Mouse (Mus musculus): Measurements from ENCODE around the gene Zmynd19.
"Not testable (repeated sequence)": the region's sequence is repeated elsewhere in the genome, so short reads cannot be mapped to it uniquely, and the experiment has no call there.

The Zmynd19 gene

GRCm38 (mm10) chr2:24942092-24942491 lies 7.5 kb upstream of the Zmynd19 start:
- no peak for DNase-seq (ENCODE audit: low spot score in 2 of 2)

- DNase-seq (ENCODE audit: low spot score in 2 of 2) = not testable (repeated sequence)
These were observed 5.3 kb upstream of the Zmynd19 start for GRCm38 (mm10) chr2:24944304-24944703.

DNA sequence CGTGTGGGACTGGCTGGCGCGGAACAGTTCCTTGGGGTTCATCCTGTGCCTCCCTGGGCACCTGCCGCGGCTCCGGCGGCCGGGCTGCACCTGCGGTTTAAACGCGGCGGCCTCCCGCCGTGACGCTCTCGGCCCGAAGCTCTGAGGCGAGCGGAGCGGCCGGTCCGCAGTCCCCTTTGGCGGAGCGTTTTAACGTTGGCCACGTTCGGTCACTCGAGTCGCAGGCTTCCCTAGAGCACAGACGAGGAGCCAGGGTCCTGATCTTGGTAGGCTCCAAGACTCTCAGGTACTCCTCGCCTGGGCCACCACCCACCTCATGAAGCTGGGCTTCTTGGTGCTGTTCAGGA lies 570 bp downstream of the Zmynd19 start:
- DNase-seq (ENCODE audit: low spot score in 2 of 2) = no peak

- no peak for DNase-seq (ENCODE audit: low spot score in 2 of 2)
These were observed 3.0 kb downstream of the Zmynd19 start for GRCm38 (mm10) chr2:24952537-24953055.

- DNase-seq (ENCODE audit: low spot score in 2 of 2) = no peak
These were observed 11.3 kb downstream of the Zmynd19 start for GRCm38 (mm10) chr2:24960910-24961309.

- peak; percentile 68 to 88 for DNase-seq (ENCODE audit: low spot score in 2 of 2)
These were observed 12.9 kb downstream of the Zmynd19 start, which contains the start of gene Dph7 for GRCm38 (mm10) chr2:24962304-24963000. Gene Dph7, plus strand, starts transcription at chr2:24962400.

GRCm38 (mm10) chr2:24970386-24970785 lies 20.8 kb downstream of the Zmynd19 start:
- DNase-seq (ENCODE audit: low spot score in 2 of 2) = no peak

DNA sequence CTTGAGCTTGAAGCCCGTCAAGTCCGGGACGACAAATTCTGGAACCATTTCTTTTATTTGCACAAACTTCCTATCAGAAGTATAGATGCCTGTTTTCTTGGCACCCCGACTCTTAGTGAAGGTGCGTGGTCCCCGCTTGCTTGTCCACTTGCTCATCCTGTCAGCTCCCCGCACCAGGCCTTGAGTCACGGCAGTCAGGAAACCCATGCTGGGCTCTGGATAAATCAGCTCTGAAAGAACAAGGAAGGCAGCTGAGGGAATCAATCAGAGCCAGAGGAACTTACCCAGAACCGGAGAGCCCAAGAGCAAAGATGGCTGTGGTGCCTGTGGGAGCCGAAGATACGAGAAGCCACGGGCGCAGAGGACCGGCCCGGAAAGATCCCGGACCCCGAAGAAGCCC lies 24.9 kb downstream of the Zmynd19 start:
- not testable (repeated sequence) for DNase-seq (ENCODE audit: low spot score in 2 of 2)

DNA sequence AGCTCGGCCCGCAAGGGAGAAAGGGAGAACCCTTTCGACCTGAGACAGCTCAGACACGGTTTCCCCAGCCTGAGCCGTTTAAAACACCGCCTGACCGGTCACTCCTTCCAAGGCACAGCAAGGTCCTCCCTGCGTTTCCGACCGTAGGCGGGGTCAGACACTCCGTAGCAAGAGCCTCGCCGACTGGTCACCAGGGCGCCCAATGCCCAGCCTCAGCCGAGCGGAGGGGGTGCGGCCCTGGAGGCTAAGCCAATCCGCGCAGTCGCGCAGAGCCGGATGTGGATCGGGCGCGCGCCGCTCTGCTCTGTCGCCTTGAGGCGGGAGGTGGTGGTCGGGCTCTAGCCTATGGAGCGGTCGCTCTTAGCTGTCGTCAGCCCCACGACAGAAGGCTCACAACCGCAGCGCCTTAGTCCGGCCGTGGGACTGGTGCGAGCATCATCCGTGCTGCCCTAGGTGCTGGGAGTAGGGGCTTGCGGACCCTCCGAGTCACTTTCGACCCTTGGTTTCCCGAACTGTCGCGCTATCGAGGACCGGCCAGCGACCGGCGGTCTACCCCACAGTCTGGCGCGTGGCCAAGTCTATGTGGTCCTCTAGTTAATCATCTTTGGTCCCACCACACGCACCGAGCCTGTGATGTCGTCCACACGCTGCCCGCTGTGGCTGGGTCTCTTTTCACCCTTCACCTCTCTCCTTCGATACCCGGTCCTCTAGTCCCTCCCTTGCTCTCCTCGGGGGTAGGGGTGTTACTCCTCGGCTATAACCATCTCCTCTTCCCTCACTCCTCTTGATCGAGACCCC lies 25.5 kb downstream of the Zmynd19 start, which contains the start of gene Mrpl41:
Gene Mrpl41 (minus strand): TSS at position 193 of the 798 bp plus-strand sequence.
- peak; percentile 95 to 96 for DNase-seq (ENCODE audit: low spot score in 2 of 2)

DNA sequence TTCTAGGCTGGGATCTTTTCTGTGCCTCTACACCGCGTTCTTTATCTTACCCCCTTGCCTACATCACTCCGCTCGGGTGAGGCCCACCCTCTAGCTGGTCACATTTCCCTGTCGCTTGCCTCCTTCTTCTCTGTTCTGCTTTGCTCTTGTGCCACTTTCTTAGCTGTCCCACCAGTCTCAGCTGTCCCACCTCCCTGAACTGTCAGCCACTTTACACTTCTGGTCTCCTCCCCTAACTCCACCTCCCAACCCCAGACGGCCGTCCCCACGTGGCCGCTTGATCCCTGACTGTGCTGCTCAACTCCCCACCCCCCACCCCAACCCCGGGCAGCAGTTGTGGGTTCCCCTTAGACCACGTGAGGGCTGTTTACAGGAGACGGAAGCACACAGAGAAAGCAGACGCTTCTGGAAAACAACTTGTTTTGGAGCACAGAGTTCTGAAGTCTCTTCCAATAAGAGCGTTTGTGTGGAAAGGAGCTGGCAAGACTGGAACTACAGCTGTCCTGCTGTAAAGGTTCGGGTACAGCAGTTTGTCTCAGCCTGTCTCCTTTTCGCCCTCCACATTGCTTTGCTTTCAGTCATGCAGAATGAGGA lies 26.2 kb downstream of the Zmynd19 start, which contains the start of gene Pnpla7:
Gene Pnpla7 (plus strand): TSS at position 330 of the 594 bp plus-strand sequence.
- DNase-seq (ENCODE audit: low spot score in 2 of 2) = peak; percentile 76 to 78

GRCm38 (mm10) chr2:24976960-24977359 lies 27.4 kb downstream of the Zmynd19 start:
- no peak for DNase-seq (ENCODE audit: low spot score in 2 of 2)

- DNase-seq (ENCODE audit: low spot score in 2 of 2) = no peak
These were observed 38.2 kb downstream of the Zmynd19 start for GRCm38 (mm10) chr2:24987762-24988161.

- no peak for DNase-seq (ENCODE audit: low spot score in 2 of 2)
These were observed 45.7 kb downstream of the Zmynd19 start for GRCm38 (mm10) chr2:24995332-24995731.

DNA sequence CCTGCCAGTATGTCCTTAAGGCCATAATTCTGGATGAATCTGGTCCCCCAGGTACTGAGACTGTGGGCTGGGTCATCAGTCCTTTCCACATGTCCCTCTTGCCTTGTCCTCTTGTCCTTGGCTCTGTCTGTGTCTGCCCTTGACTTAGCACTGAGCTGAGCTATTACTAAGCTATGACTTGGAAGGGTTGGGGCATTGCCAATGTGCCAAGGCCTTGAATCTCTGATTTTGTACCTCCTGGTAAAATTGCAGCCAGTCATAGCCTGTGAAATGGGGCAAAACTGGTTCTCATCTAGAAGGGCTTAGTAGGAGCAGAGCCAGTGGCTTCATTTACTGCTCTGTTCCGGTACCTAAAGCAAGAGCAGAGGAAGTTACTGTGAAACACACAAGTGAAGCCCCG lies 46.9 kb downstream of the Zmynd19 start:
- no peak for DNase-seq (ENCODE audit: low spot score in 2 of 2)

DNA sequence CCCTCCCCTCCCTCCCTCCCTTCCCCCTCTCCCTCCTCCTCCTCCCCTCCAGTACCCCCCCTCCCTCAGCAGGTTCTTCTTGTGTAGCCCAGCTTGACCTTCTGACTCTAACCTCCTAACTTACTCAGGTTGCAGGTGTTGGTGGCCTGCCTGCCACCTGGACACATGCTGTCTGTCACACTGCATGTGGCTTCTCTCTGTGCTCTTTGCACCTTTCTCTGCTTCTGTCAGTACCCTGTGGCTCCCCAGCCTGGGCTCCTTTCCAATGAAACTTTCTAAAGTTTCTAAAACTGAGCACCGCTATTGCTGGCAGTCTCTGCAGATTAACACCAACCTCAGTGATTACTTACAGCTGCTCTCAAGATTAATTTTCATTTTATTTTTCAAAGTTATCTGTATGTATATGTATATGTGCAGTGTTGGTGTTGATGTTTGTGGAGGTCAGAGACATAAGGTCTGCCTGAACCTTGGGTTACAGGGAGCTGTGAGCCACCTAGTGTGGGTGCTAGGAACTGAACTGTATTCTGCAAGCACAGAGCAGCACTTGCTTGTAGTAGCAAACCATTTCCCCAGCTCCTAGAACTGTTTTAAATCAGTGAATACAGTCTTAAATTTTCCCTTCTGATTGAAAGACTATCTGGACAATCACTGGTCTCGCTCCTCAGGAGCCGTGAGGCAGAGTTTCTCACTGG lies 51.1 kb downstream of the Zmynd19 start:
- no peak for DNase-seq (ENCODE audit: low spot score in 2 of 2)

GRCm38 (mm10) chr2:25003946-25004786 lies 54.6 kb downstream of the Zmynd19 start:
- no peak for DNase-seq (ENCODE audit: low spot score in 2 of 2)

DNA sequence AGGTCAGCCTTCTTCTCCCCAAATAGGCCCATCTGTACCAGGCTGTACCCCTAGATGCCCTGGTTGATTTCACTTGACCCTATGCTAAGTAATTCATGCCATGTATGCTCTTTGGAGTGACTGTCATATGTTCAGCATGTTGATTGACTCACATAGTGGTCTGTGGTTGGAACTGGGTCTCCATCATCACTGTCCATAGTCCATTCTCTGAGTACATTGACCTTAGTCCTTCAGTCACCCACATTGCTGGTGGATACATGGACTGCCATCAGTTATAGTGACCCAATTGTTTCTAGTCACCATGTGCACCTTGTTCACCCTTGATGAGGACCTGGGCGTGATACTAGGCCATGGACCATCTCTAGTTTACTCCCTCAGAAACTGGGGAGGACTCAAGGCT lies 57.2 kb downstream of the Zmynd19 start:
- no peak for DNase-seq (ENCODE audit: low spot score in 2 of 2)

GRCm38 (mm10) chr2:25008250-25008649 lies 58.7 kb downstream of the Zmynd19 start:
- DNase-seq (ENCODE audit: low spot score in 2 of 2) = no peak

All from urinary bladder, postnatal 4 days (tissue).